Mouse (Mus musculus): ENCODE results near the gene Ccdc40. TPM values are rescaled to one million over a fixed set of nuclear protein-coding genes. Genes with fewer than 3 reads are reported as not detected.
A peak's percentile ranks its signal among the peaks of the same experiment; 100 is the strongest.

Ccdc40 gene
- under 1 TPM in 1 of 4 experiments, not detected in 3; 0.20 TPM for total RNA-seq (2022)

- peak; percentile 67 for DNase-seq (ENCODE audit: low spot score)
These were observed at the start of gene Ccdc40, which contains the start of gene Tbc1d16 for GRCm38 (mm10) chr11:119228091-119228781. Gene Ccdc40 (plus strand): TSS chr11:119228572. Gene Tbc1d16 (minus strand): TSS chr11:119228499.

GRCm38 (mm10) chr11:119180824-119181582 is 47.4 kb upstream of the Ccdc40 start:
- no peak for DNase-seq (ENCODE audit: low spot score)

GRCm38 (mm10) chr11:119181861-119182395 is 46.4 kb upstream of the Ccdc40 start:
- no peak for DNase-seq (ENCODE audit: low spot score)

- DNase-seq (ENCODE audit: low spot score), result no peak
These were observed 44.6 kb upstream of the Ccdc40 start for GRCm38 (mm10) chr11:119183684-119184310.

- DNase-seq (ENCODE audit: low spot score), result no peak
These were observed 42.0 kb upstream of the Ccdc40 start for GRCm38 (mm10) chr11:119186381-119186780.

- peak; percentile 17 for DNase-seq (ENCODE audit: low spot score)
These were observed 41.2 kb upstream of the Ccdc40 start for GRCm38 (mm10) chr11:119186989-119187799.

- DNase-seq (ENCODE audit: low spot score), result no peak
These were observed 40.6 kb upstream of the Ccdc40 start for GRCm38 (mm10) chr11:119187800-119188197.

GRCm38 (mm10) chr11:119188389-119188788 is 40.0 kb upstream of the Ccdc40 start:
- DNase-seq (ENCODE audit: low spot score), result no peak

GRCm38 (mm10) chr11:119189319-119189718 is 39.1 kb upstream of the Ccdc40 start:
- no peak for DNase-seq (ENCODE audit: low spot score)

GRCm38 (mm10) chr11:119190498-119190897 is 37.9 kb upstream of the Ccdc40 start:
- peak; percentile 61 for DNase-seq (ENCODE audit: low spot score)

GRCm38 (mm10) chr11:119191606-119192081 is 36.7 kb upstream of the Ccdc40 start:
- DNase-seq (ENCODE audit: low spot score), result no peak

GRCm38 (mm10) chr11:119192176-119192575 is 36.2 kb upstream of the Ccdc40 start:
- DNase-seq (ENCODE audit: low spot score), result no peak

GRCm38 (mm10) chr11:119192605-119193004 is 35.8 kb upstream of the Ccdc40 start:
- DNase-seq (ENCODE audit: low spot score), result no peak

- no peak for DNase-seq (ENCODE audit: low spot score)
These were observed 30.5 kb upstream of the Ccdc40 start for GRCm38 (mm10) chr11:119197618-119198563.

GRCm38 (mm10) chr11:119198564-119199232 is 29.7 kb upstream of the Ccdc40 start:
- no peak for DNase-seq (ENCODE audit: low spot score)

- no peak for DNase-seq (ENCODE audit: low spot score)
These were observed 29.2 kb upstream of the Ccdc40 start for GRCm38 (mm10) chr11:119199233-119199601.

- DNase-seq (ENCODE audit: low spot score), result no peak
These were observed 24.9 kb upstream of the Ccdc40 start for GRCm38 (mm10) chr11:119203423-119203822.

- no peak for DNase-seq (ENCODE audit: low spot score)
These were observed 22.6 kb upstream of the Ccdc40 start for GRCm38 (mm10) chr11:119205738-119206137.

- DNase-seq (ENCODE audit: low spot score), result no peak
These were observed 21.8 kb upstream of the Ccdc40 start for GRCm38 (mm10) chr11:119206562-119206961.

Measured in heart, adult 8-10 months (tissue).